ENCODE assay signal across 8 mouse cellular contexts in the genomic region with DNA sequence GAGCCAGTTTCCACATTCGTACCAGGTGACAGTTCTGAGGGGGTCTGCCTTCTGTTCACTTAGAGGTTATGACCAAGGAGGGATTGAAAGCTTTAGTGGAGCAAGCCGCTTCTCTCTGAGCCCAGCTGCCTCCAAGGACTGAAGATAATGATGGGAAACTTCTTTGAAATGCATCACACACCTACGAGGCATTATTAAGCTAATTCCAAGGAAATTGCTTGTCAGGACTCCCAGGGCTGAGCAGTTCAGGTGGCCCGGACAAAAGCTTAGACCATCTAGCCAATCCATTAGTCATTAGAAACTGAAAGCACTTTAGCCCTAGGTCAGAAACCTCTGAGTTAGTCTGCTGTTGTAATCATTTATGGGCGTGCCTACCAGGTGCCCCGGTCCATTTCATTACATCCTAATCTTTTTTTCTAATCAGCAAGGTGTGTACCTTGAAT. TPM values are rescaled to one million over a fixed set of nuclear protein-coding genes. Genes with fewer than 3 reads are reported as not detected.
DNase-seq lines count a peak whose midpoint lies in the region; ATAC-seq lines count a peak whose summit lies in the region.

No protein-coding gene starts in this region.

- peaks cover 38% of the 10 kb centered on the region for H3K4me1 ChIP-seq in hindbrain, embryonic 16.5 days (ENCODE audit: control insufficient read depth, insufficient read depth, low read depth, low read length)

- intact Hi-C loops in heart, postnatal 14 days (cut with DNase I), result no loop called here

- peak overlapping the region; percentile 31; the same call in 1 of the 2 replicates for H3K9ac ChIP-seq in hindbrain, embryonic 16.5 days (ENCODE audit: low read depth, low read length)

- no peaks in the 10 kb centered on the region for H3K9me3 ChIP-seq in hindbrain, embryonic 16.5 days (ENCODE audit: control insufficient read depth, low read length)

- peak; percentile 97 for DNase-seq in heart, adult 11 months
- no peak for DNase-seq in heart, postnatal 14 days
- peak; percentile 54 for DNase-seq in embryo, embryonic 9.5 days (ENCODE audit: extremely low spot score)
- peak; percentile 30 for DNase-seq in lung, postnatal 10 days
- DNase-seq in right cerebral cortex, postnatal 14 days, result no peak
- DNase-seq in frontal cortex, adult 2 months (ENCODE audit: extremely low spot score in 1 of 2, low spot score in 1 of 2), result no peak
- no peak for DNase-seq in frontal cortex, postnatal 10 days (ENCODE audit: low spot score in 2 of 2)

- no peak overlapping the region for H3K4me3 ChIP-seq in hindbrain, embryonic 16.5 days (ENCODE audit: low read length)

- peaks cover 11% of the 10 kb centered on the region for H3K27me3 ChIP-seq in hindbrain, embryonic 16.5 days (replicated peaks; ENCODE audit: control insufficient read depth, insufficient read depth, low read length)

- H3K27ac ChIP-seq in hindbrain, embryonic 16.5 days (ENCODE audit: low read depth, low read length), result peak overlapping the region; percentile 54

- 7% methylated on average over 6 of the region's 6 CpGs for WGBS in hindbrain, embryonic 16.5 days

- peak overlapping the region; percentile 84 for H3K4me2 ChIP-seq in hindbrain, embryonic 16.5 days (ENCODE audit: low read length)

- ATAC-seq in hindbrain, embryonic 16.5 days, result no peak

- no peaks in the 10 kb centered on the region for H3K36me3 ChIP-seq in hindbrain, embryonic 16.5 days (ENCODE audit: control insufficient read depth, insufficient read depth, low read length)

RNA-seq across cellular contexts. Expression of a gene that starts 3.4 kb away (rescaled TPM):
- 10 to 100 TPM; 85.4 to 93.7 TPM for total RNA-seq in heart, postnatal 14 days (2021)
- polyA plus RNA-seq in hindbrain, embryonic 16.5 days (2015; fragmentation: Nextera tagmentation; extraction: Ambion mirVana), result 214 and 226 TPM in 2 replicates
- polyA plus RNA-seq in frontal cortex, adult 2 months (2012; rRNA removed), result 90.0 and 90.1 TPM in 2 replicates

RNA-seq across cellular contexts. Expression of a gene that starts 25.5 kb away (rescaled TPM):
- 10 to 100 TPM in 1 of 2 experiments, 1 to 10 TPM in 1; 9.4 to 10.4 TPM for total RNA-seq in heart, postnatal 14 days (2021)
- polyA plus RNA-seq in hindbrain, embryonic 16.5 days (2015; fragmentation: Nextera tagmentation; extraction: Ambion mirVana), result 3.4 TPM in 2 replicates
- polyA plus RNA-seq in frontal cortex, adult 2 months (2012; rRNA removed), result 0.25 and 0.34 TPM in 2 replicates

RNA-seq across cellular contexts. Expression of a gene that starts 59.4 kb away (rescaled TPM):
- total RNA-seq in heart, postnatal 14 days (2021), result 10 to 100 TPM; 11.6 to 12.8 TPM
- 6.2 and 7.9 TPM in 2 replicates for polyA plus RNA-seq in hindbrain, embryonic 16.5 days (2015; fragmentation: Nextera tagmentation; extraction: Ambion mirVana)
- polyA plus RNA-seq in frontal cortex, adult 2 months (2012; rRNA removed), result 4.3 and 4.6 TPM in 2 replicates

Comparison
In these comparisons a context has a peak if more than half of its experiments do, and no peak if none do; other contexts are left out.
1. DNase-seq: peak in heart, adult 11 months (single experiment), embryo, embryonic 9.5 days (single experiment) and lung, postnatal 10 days (single experiment); none in heart, postnatal 14 days (0 of 2), right cerebral cortex, postnatal 14 days (single experiment), frontal cortex, adult 2 months (0 of 2) and frontal cortex, postnatal 10 days (0 of 2).